In genomic region chr11:78260489-78261258, GRCm38 (mm10) we compare ENCODE assay signal across 8 mouse cellular contexts. TPM values are rescaled to one million over a fixed set of nuclear protein-coding genes. Genes with fewer than 3 reads are reported as not detected.
DNase-seq lines count a peak whose midpoint lies in the region; ATAC-seq and TF ChIP-seq lines count a peak whose summit lies in the region.

No protein-coding gene starts in this region.

- no peak for ATAC-seq in heart, embryonic 14.5 days (ENCODE audit: insufficient number of reproducible peaks, insufficient read depth, low FRiP score, low read depth)
- no peak for ATAC-seq in hindbrain, embryonic 15.5 days (ENCODE audit: low FRiP score, low read depth)
- ATAC-seq in midbrain, embryonic 14.5 days (ENCODE audit: low FRiP score, low TSS enrichment), result no peak

- peak; percentile 78 to 94 for TF ChIP-seq EP300 in MEL (IDR thresholded peaks at IDR 0.05; ENCODE audit: low read depth in 1 of 2, low read length in 2 of 2)

- no peak overlapping the region for H3K9ac ChIP-seq in heart, embryonic 14.5 days (ENCODE audit: low read length)
- H3K9ac ChIP-seq in MEL (ENCODE audit: control insufficient read depth, low read depth, low read length, poor library complexity, severe bottlenecking), result peak overlapping the region; percentile 37
- H3K9ac ChIP-seq in hindbrain, embryonic 15.5 days, result no peak overlapping the region
- H3K9ac ChIP-seq in midbrain, embryonic 14.5 days (replicated peaks; ENCODE audit: low read length), result no peak overlapping the region

- peak overlapping the region; percentile 60 for H3K4me2 ChIP-seq in heart, embryonic 14.5 days (ENCODE audit: low read length)
- peak overlapping the region; percentile 73 for H3K4me2 ChIP-seq in hindbrain, embryonic 15.5 days
- H3K4me2 ChIP-seq in midbrain, embryonic 14.5 days (ENCODE audit: low read length), result peak overlapping the region; percentile 81

- H3K79me2 ChIP-seq in MEL (ENCODE audit: control insufficient read depth, insufficient read depth, low read length, poor library complexity), result peaks cover 8% of the 10 kb centered on the region

- TF ChIP-seq CTCF in MEL (IDR thresholded peaks at IDR 0.05 in 2 of 3, conservative IDR thresholded peaks at IDR 0.05 in 1 of 3; ENCODE audit: control insufficient read depth in 1 of 3, insufficient read depth in 1 of 3, low read depth in 2 of 3, low read length in 3 of 3, poor library complexity in 1 of 3, severe bottlenecking in 1 of 3), result no peak

- DNase-seq in heart, postnatal 25 days (ENCODE audit: low spot score), result no peak
- DNase-seq in MEL (ENCODE audit: low read depth, low spot score), result peak; percentile 60
- no peak for DNase-seq in midbrain, embryonic 14.5 days
- no peak for DNase-seq in cerebellum, adult 9-11 months
- DNase-seq in spleen, postnatal 36 days (ENCODE audit: low spot score in 2 of 2), result no peak
- no peak for DNase-seq in embryo, embryonic 11 days

- peaks cover 32% of the 10 kb centered on the region for H3K36me3 ChIP-seq in heart, embryonic 14.5 days (ENCODE audit: control insufficient read depth, insufficient read depth, low read length)
- H3K36me3 ChIP-seq in MEL (ENCODE audit: control insufficient read depth in 1 of 2, insufficient read depth in 2 of 2, low read length in 2 of 2), result peaks cover 2 to 13% of the 10 kb centered on the region in 2 experiments
- peaks cover 23% of the 10 kb centered on the region for H3K36me3 ChIP-seq in hindbrain, embryonic 15.5 days
- peaks cover 25% of the 10 kb centered on the region for H3K36me3 ChIP-seq in midbrain, embryonic 14.5 days (ENCODE audit: control insufficient read depth, insufficient read depth, low read length)

- WGBS in heart, embryonic 14.5 days, result 95% methylated on average over 2 of the region's 2 CpGs
- 95% methylated on average over 2 of the region's 2 CpGs for WGBS in hindbrain, embryonic 15.5 days
- WGBS in midbrain, embryonic 14.5 days, result 98% methylated on average over 2 of the region's 2 CpGs

- peaks cover 7% of the 10 kb centered on the region; the same call in 1 of the 2 replicates for H3K27me3 ChIP-seq in heart, embryonic 14.5 days (ENCODE audit: control insufficient read depth, insufficient read depth, low read length)
- H3K27me3 ChIP-seq in MEL (ENCODE audit: control insufficient read depth in 1 of 2, insufficient read depth in 2 of 2, low read length in 2 of 2), result no peaks in the 10 kb centered on the region
- H3K27me3 ChIP-seq in hindbrain, embryonic 15.5 days, result no peaks in the 10 kb centered on the region
- H3K27me3 ChIP-seq in midbrain, embryonic 14.5 days (ENCODE audit: control insufficient read depth, insufficient read depth, low read length), result no peaks in the 10 kb centered on the region

- intact Hi-C loops in heart, postnatal 25 days (cut with DNase I), result no loop called here

- H3K4me1 ChIP-seq in heart, embryonic 14.5 days (ENCODE audit: control insufficient read depth in 2 of 2, insufficient read depth in 2 of 2, low read length in 2 of 2), result peaks cover 2 to 10% of the 10 kb centered on the region in 2 experiments; a peak in 3 of 4 replicates
- H3K4me1 ChIP-seq in MEL (ENCODE audit: control insufficient read depth in 1 of 2, insufficient read depth in 2 of 2, low read length in 2 of 2), result peaks cover 4 to 6% of the 10 kb centered on the region in 2 experiments; a peak in 3 of 4 replicates
- peaks cover 18% of the 10 kb centered on the region for H3K4me1 ChIP-seq in hindbrain, embryonic 15.5 days (replicated peaks)
- H3K4me1 ChIP-seq in midbrain, embryonic 14.5 days (ENCODE audit: control insufficient read depth, insufficient read depth, low read length), result 0 out of 2 replicates have a peak, but pooled peaks cover 4% of the 10 kb centered on the region

- no peak for TF ChIP-seq POLR2A in MEL (IDR thresholded peaks at IDR 0.05; ENCODE audit: control insufficient read depth in 1 of 2, insufficient read depth in 1 of 2, low read depth in 1 of 2, low read length in 2 of 2, poor library complexity in 1 of 2)

- H3K4me3 ChIP-seq in heart, embryonic 14.5 days (ENCODE audit: control insufficient read depth in 1 of 2, insufficient read depth in 1 of 2, low read depth in 1 of 2, low read length in 2 of 2), result peak overlapping the region; percentile 26 to 87; a peak in 3 of 4 replicates
- H3K4me3 ChIP-seq in MEL (ENCODE audit: control insufficient read depth in 1 of 2, insufficient read depth in 1 of 2, low read depth in 2 of 2, low read length in 2 of 2), result peak overlapping the region in 1 of 2 experiments; percentile 45; a peak in 3 of 4 replicates
- peak overlapping the region; percentile 73 for H3K4me3 ChIP-seq in hindbrain, embryonic 15.5 days
- H3K4me3 ChIP-seq in midbrain, embryonic 14.5 days (replicated peaks; ENCODE audit: low read depth, low read length), result peak overlapping the region; percentile 87

- no peak overlapping the region for H3K27ac ChIP-seq in heart, embryonic 14.5 days (replicated peaks in 1 of 2; ENCODE audit: control insufficient read depth in 1 of 2, insufficient read depth in 1 of 2, low read depth in 2 of 2, low read length in 2 of 2)
- H3K27ac ChIP-seq in MEL (ENCODE audit: control insufficient read depth, low read depth, low read length), result peak overlapping the region; percentile 25; the same call in 1 of the 2 replicates
- H3K27ac ChIP-seq in hindbrain, embryonic 15.5 days (replicated peaks), result no peak overlapping the region
- H3K27ac ChIP-seq in midbrain, embryonic 14.5 days (replicated peaks; ENCODE audit: low read depth, low read length), result no peak overlapping the region

- H3K9me3 ChIP-seq in heart, embryonic 14.5 days (ENCODE audit: control insufficient read depth, low read length), result no peaks in the 10 kb centered on the region
- H3K9me3 ChIP-seq in MEL (replicated peaks; ENCODE audit: insufficient read depth, low read length), result no peaks in the 10 kb centered on the region
- no peaks in the 10 kb centered on the region for H3K9me3 ChIP-seq in hindbrain, embryonic 15.5 days
- no peaks in the 10 kb centered on the region for H3K9me3 ChIP-seq in midbrain, embryonic 14.5 days (ENCODE audit: control insufficient read depth, low read length)

- no peak for TF ChIP-seq RAD21 in MEL (IDR thresholded peaks at IDR 0.05; ENCODE audit: low read depth, low read length)

TF ChIP-seq in MEL, 35 proteins besides CTCF, POLR2A, EP300 and RAD21 (continues in another document):
- TF ChIP-seq MEF2A (IDR thresholded peaks at IDR 0.05; ENCODE audit: extremely low read depth, insufficient replicate concordance, low read depth, low read length, poor library complexity, severe bottlenecking) (no peak), POLR2AphosphoS2 (IDR thresholded peaks at IDR 0.05; ENCODE audit: low read length) (no peak), JUND (IDR thresholded peaks at IDR 0.05; ENCODE audit: low read depth, low read length) (peak; percentile 74), HCFC1 (IDR thresholded peaks at IDR 0.05; ENCODE audit: low read depth, low read length) (no peak; the same call in 1 of the 2 replicates), POLR2AphosphoS5 (IDR thresholded peaks at IDR 0.05; ENCODE audit: borderline replicate concordance, low read depth, low read length) (no peak)

RNA-seq across cellular contexts. Expression of gene 2610507B11Rik, which starts 0.9 kb away (rescaled TPM):
- 71.3 and 72.5 TPM in 2 replicates for polyA plus RNA-seq in heart, embryonic 14.5 days (2014; fragmentation: Nextera tagmentation; extraction: Ambion mirVana)
- total RNA-seq in heart, postnatal 25 days (2021), result 100 to 1,000 TPM; 190 to 210 TPM
- total RNA-seq in MEL (2012; rRNA removed), result 80.5 and 85.9 TPM in 2 replicates
- 10 to 100 TPM; 75.8 to 77.6 TPM for polyA plus RNA-seq in MEL (2012; ENCODE audit: insufficient read depth in 1 of 2, insufficient read length in 2 of 2, low read depth in 1 of 2, low replicate concordance in 2 of 2, missing spikeins in 1 of 2)
- 50.9 and 65.0 TPM in 2 replicates for polyA plus RNA-seq in hindbrain, embryonic 15.5 days (2015; fragmentation: Nextera tagmentation; extraction: Ambion mirVana)
- polyA plus RNA-seq in midbrain, embryonic 14.5 days (2014; fragmentation: Nextera tagmentation; extraction: Ambion mirVana), result 52.8 and 72.1 TPM in 2 replicates

RNA-seq across cellular contexts. Expression of gene Supt6, which starts 14.9 kb away (rescaled TPM):
- 13.8 and 15.5 TPM in 2 replicates for polyA plus RNA-seq in heart, embryonic 14.5 days (2014; fragmentation: Nextera tagmentation; extraction: Ambion mirVana)
- total RNA-seq in heart, postnatal 25 days (2021), result 10 to 100 TPM; 26.9 to 28.1 TPM
- total RNA-seq in MEL (2012; rRNA removed), result 39.6 and 40.3 TPM in 2 replicates
- 10 to 100 TPM; 59.8 to 93.2 TPM for polyA plus RNA-seq in MEL (2012; ENCODE audit: insufficient read depth in 1 of 2, insufficient read length in 2 of 2, low read depth in 1 of 2, low replicate concordance in 2 of 2, missing spikeins in 1 of 2)
- 24.8 and 27.4 TPM in 2 replicates for polyA plus RNA-seq in hindbrain, embryonic 15.5 days (2015; fragmentation: Nextera tagmentation; extraction: Ambion mirVana)
- 21.2 and 29.5 TPM in 2 replicates for polyA plus RNA-seq in midbrain, embryonic 14.5 days (2014; fragmentation: Nextera tagmentation; extraction: Ambion mirVana)

RNA-seq across cellular contexts. Expression of gene Sdf2, which starts 15.1 kb away (rescaled TPM):
- polyA plus RNA-seq in heart, embryonic 14.5 days (2014; fragmentation: Nextera tagmentation; extraction: Ambion mirVana), result 65.2 and 75.8 TPM in 2 replicates
- 10 to 100 TPM; 47.5 to 48.0 TPM for total RNA-seq in heart, postnatal 25 days (2021)
- total RNA-seq in MEL (2012; rRNA removed), result 75.5 and 81.4 TPM in 2 replicates
- polyA plus RNA-seq in MEL (2012; ENCODE audit: insufficient read depth in 1 of 2, insufficient read length in 2 of 2, low read depth in 1 of 2, low replicate concordance in 2 of 2, missing spikeins in 1 of 2), result 10 to 100 TPM in 1 of 2 experiments, not detected in 1; 68.1 TPM
- 91.6 and 92.1 TPM in 2 replicates for polyA plus RNA-seq in hindbrain, embryonic 15.5 days (2015; fragmentation: Nextera tagmentation; extraction: Ambion mirVana)
- 84.5 and 99.1 TPM in 2 replicates for polyA plus RNA-seq in midbrain, embryonic 14.5 days (2014; fragmentation: Nextera tagmentation; extraction: Ambion mirVana)

RNA-seq across cellular contexts. Expression of gene BC030499, which starts 30.0 kb away (rescaled TPM):
- polyA plus RNA-seq in heart, embryonic 14.5 days (2014; fragmentation: Nextera tagmentation; extraction: Ambion mirVana), result 0.23 and 0.70 TPM in 2 replicates
- 1 to 10 TPM in 1 of 2 experiments, under 1 TPM in 1; 0.98 to 1.5 TPM for total RNA-seq in heart, postnatal 25 days (2021)
- total RNA-seq in MEL (2012; rRNA removed), result 0.73 and 1.6 TPM in 2 replicates
- 1 to 10 TPM in 1 of 2 experiments, not detected in 1; 1.1 TPM for polyA plus RNA-seq in MEL (2012; ENCODE audit: insufficient read depth in 1 of 2, insufficient read length in 2 of 2, low read depth in 1 of 2, low replicate concordance in 2 of 2, missing spikeins in 1 of 2)
- 0.26 and 0.32 TPM in 2 replicates for polyA plus RNA-seq in hindbrain, embryonic 15.5 days (2015; fragmentation: Nextera tagmentation; extraction: Ambion mirVana)
- polyA plus RNA-seq in midbrain, embryonic 14.5 days (2014; fragmentation: Nextera tagmentation; extraction: Ambion mirVana), result 0.15 and 0.34 TPM in 2 replicates

RNA-seq across cellular contexts. Expression of gene Spag5, which starts 40.7 kb away (rescaled TPM):
- 23.6 and 25.0 TPM in 2 replicates for polyA plus RNA-seq in heart, embryonic 14.5 days (2014; fragmentation: Nextera tagmentation; extraction: Ambion mirVana)
- total RNA-seq in heart, postnatal 25 days (2021), result under 1 TPM; 0.62 to 0.67 TPM
- 40.1 and 50.9 TPM in 2 replicates for total RNA-seq in MEL (2012; rRNA removed)
- polyA plus RNA-seq in MEL (2012; ENCODE audit: insufficient read depth in 1 of 2, insufficient read length in 2 of 2, low read depth in 1 of 2, low replicate concordance in 2 of 2, missing spikeins in 1 of 2), result 100 to 1,000 TPM in 1 of 2 experiments, 10 to 100 TPM in 1; 77.5 to 274 TPM
- 9.7 and 14.0 TPM in 2 replicates for polyA plus RNA-seq in hindbrain, embryonic 15.5 days (2015; fragmentation: Nextera tagmentation; extraction: Ambion mirVana)
- 5.8 and 8.7 TPM in 2 replicates for polyA plus RNA-seq in midbrain, embryonic 14.5 days (2014; fragmentation: Nextera tagmentation; extraction: Ambion mirVana)
